10 mouse cellular contexts compared by ENCODE assay signal in genomic region chr11:27219715-27220699, GRCm38 (mm10).
DNase-seq lines count a peak whose midpoint lies in the region; ATAC-seq lines count a peak whose summit lies in the region.
"Had no signal": no experiment of that assay in that cellular context is flagged by ENCODE, and none has a peak within 500 bp of the region (broad histone marks: within the 10 kb centered on the region; RNA-seq: fewer than 3 reads in every experiment).

No protein-coding gene starts in this region.

- no peak overlapping the region for H3K27ac ChIP-seq in kidney, embryonic 16.5 days (ENCODE audit: low read length)
- no peak overlapping the region for H3K27ac ChIP-seq in midbrain, embryonic 12.5 days (replicated peaks)

- H3K4me3 ChIP-seq in kidney, embryonic 16.5 days (ENCODE audit: low read length), result no peak overlapping the region
- no peak overlapping the region for H3K4me3 ChIP-seq in midbrain, embryonic 12.5 days
- H3K4me3 ChIP-seq: erythroblast, embryonic 14.5 days had no signal

- DNase-seq in kidney, postnatal 14 days, result peak; percentile 4
- peak; percentile 29 for DNase-seq in MN1 (ENCODE audit: low spot score)
- DNase-seq in embryo, embryonic 11 days, result peak; percentile 52
- DNase-seq in gastrocnemius, postnatal 14 days, result no peak
- no peak for DNase-seq in left cerebral cortex, adult 8-10 months (ENCODE audit: low spot score in 2 of 2)
- DNase-seq in T-cell, adult 2 months (ENCODE audit: low spot score), result no peak
- DNase-seq: adrenal gland, postnatal 10 days had no signal

- H3K9me3 ChIP-seq in kidney, embryonic 16.5 days (ENCODE audit: low read length), result no peaks in the 10 kb centered on the region
- no peaks in the 10 kb centered on the region for H3K9me3 ChIP-seq in midbrain, embryonic 12.5 days

- 37% methylated on average over 6 of the region's 6 CpGs for WGBS in kidney, embryonic 16.5 days
- WGBS in midbrain, embryonic 12.5 days, result 43% methylated on average over 6 of the region's 6 CpGs

- intact Hi-C loops in gastrocnemius, postnatal 14 days (cut with DNase I; ENCODE audit: low total_unique reads), result no loop called here

- no peak for ATAC-seq in kidney, embryonic 16.5 days (ENCODE audit: low FRiP score, low TSS enrichment)
- ATAC-seq in midbrain, embryonic 12.5 days (ENCODE audit: low FRiP score, low read depth), result peak; percentile 74; the same call in 1 of the 2 replicates

- no peak overlapping the region for H3K4me2 ChIP-seq in kidney, embryonic 16.5 days (replicated peaks; ENCODE audit: low read depth, low read length)
- no peak overlapping the region for H3K4me2 ChIP-seq in midbrain, embryonic 12.5 days (replicated peaks)

- H3K9ac ChIP-seq in kidney, embryonic 16.5 days (replicated peaks; ENCODE audit: low read length), result no peak overlapping the region
- no peak overlapping the region for H3K9ac ChIP-seq in midbrain, embryonic 12.5 days (replicated peaks)

- no peaks in the 10 kb centered on the region for H3K36me3 ChIP-seq in kidney, embryonic 16.5 days (ENCODE audit: insufficient read depth, low read length)
- no peaks in the 10 kb centered on the region for H3K36me3 ChIP-seq in midbrain, embryonic 12.5 days

- H3K4me1 ChIP-seq in kidney, embryonic 16.5 days (ENCODE audit: insufficient read depth, low read length), result no peaks in the 10 kb centered on the region
- no peaks in the 10 kb centered on the region for H3K4me1 ChIP-seq in midbrain, embryonic 12.5 days

- H3K27me3 ChIP-seq in kidney, embryonic 16.5 days (ENCODE audit: insufficient read depth, low read length), result no peaks in the 10 kb centered on the region
- H3K27me3 ChIP-seq in midbrain, embryonic 12.5 days, result no peaks in the 10 kb centered on the region

Comparison
In these comparisons a context has a peak if more than half of its experiments do, and no peak if none do; other contexts are left out.
1. DNase-seq: peak in kidney, postnatal 14 days (single experiment), MN1 (single experiment) and embryo, embryonic 11 days (single experiment); none in gastrocnemius, postnatal 14 days (single experiment), left cerebral cortex, adult 8-10 months (0 of 2) and T-cell, adult 2 months (single experiment).